Mouse (Mus musculus): ENCODE measurements around the gene Nwd2. TPM values are rescaled to one million over a fixed set of nuclear protein-coding genes. Genes with fewer than 3 reads are reported as not detected.

The Nwd2 gene
- polyA plus RNA-seq, 1 experiment from 2014 or later = 1.1 TPM

- 80% methylated on average over 8 of the region's 8 CpGs for WGBS
- Histone ChIP-seq H3K36me3 (no peaks in the 10 kb centered on the region), H3K4me3 (no peak overlapping the region), H3K4me1 (no peaks in the 10 kb centered on the region), H3K27ac (replicated peaks) (no peak overlapping the region), H3K9me3 (replicated peaks) (no peaks in the 10 kb centered on the region), H3K27me3 (ENCODE audit: low read depth, poor library complexity, severe bottlenecking) (no peaks in the 10 kb centered on the region)
- DNase-seq (ENCODE audit: low spot score) = no peak
Measured at GRCm38 (mm10) chr5:63767464-63767863, 118.6 kb downstream of the Nwd2 start.

- Histone ChIP-seq H3K36me3 (no peaks in the 10 kb centered on the region), H3K9me3 (replicated peaks) (no peaks in the 10 kb centered on the region), H3K27ac (replicated peaks) (no peak overlapping the region), H3K4me3 (no peak overlapping the region), H3K4me1 (no peaks in the 10 kb centered on the region), H3K27me3 (ENCODE audit: low read depth, poor library complexity, severe bottlenecking) (no peaks in the 10 kb centered on the region)
- WGBS = 86% methylated on average over 4 of the region's 4 CpGs
- DNase-seq (ENCODE audit: low spot score) = no peak
Measured at GRCm38 (mm10) chr5:63768220-63768619, 119.3 kb downstream of the Nwd2 start.

- WGBS = 74% methylated on average over 2 of the region's 2 CpGs
- Histone ChIP-seq H3K9me3 (replicated peaks) (no peaks in the 10 kb centered on the region), H3K27ac (replicated peaks) (no peak overlapping the region), H3K4me3 (no peak overlapping the region), H3K4me1 (no peaks in the 10 kb centered on the region), H3K36me3 (no peaks in the 10 kb centered on the region), H3K27me3 (ENCODE audit: low read depth, poor library complexity, severe bottlenecking) (no peaks in the 10 kb centered on the region)
- DNase-seq (ENCODE audit: low spot score) = no peak
Measured at GRCm38 (mm10) chr5:63772971-63773370, 124.1 kb downstream of the Nwd2 start.

GRCm38 (mm10) chr5:63773603-63774002 lies 124.7 kb downstream of the Nwd2 start:
- Histone ChIP-seq H3K4me3 (no peak overlapping the region), H3K27ac (replicated peaks) (no peak overlapping the region), H3K27me3 (ENCODE audit: low read depth, poor library complexity, severe bottlenecking) (no peaks in the 10 kb centered on the region), H3K36me3 (no peaks in the 10 kb centered on the region), H3K4me1 (no peaks in the 10 kb centered on the region), H3K9me3 (replicated peaks) (no peaks in the 10 kb centered on the region)
- 69% methylated on average over 1 of the region's 1 CpGs for WGBS
- DNase-seq (ENCODE audit: low spot score) = no peak

- Histone ChIP-seq H3K4me3 (no peak overlapping the region), H3K36me3 (no peaks in the 10 kb centered on the region)
- DNase-seq (ENCODE audit: low spot score) = no peak
Measured at GRCm38 (mm10) chr5:63788156-63788826, 139.4 kb downstream of the Nwd2 start.

GRCm38 (mm10) chr5:63811819-63812508 lies 163.1 kb downstream of the Nwd2 start, which contains the start of gene 0610040J01Rik:
Gene 0610040J01Rik (plus strand): TSS chr5:63812363.
- Histone ChIP-seq H3K36me3 (no peaks in the 10 kb centered on the region), H3K4me1 (peaks cover 10% of the 10 kb centered on the region), H3K9me3 (replicated peaks) (no peaks in the 10 kb centered on the region), H3K27ac (replicated peaks) (peak within 1 kb of the TSS; percentile 72; the same call in 1 of the 2 replicates), H3K27me3 (ENCODE audit: low read depth, poor library complexity, severe bottlenecking) (peaks cover 31% of the 10 kb centered on the region), H3K4me3 (peak within 1 kb of the TSS; percentile 65)
- DNase-seq (ENCODE audit: low spot score) = peak; percentile 71
- whole genome bisulfite sequencing = 3% methylated on average over 42 of the region's 42 CpGs

More at GRCm38 (mm10) chr5:63788156-63788826, 139.4 kb downstream of the Nwd2 start:
- 92% methylated on average over 10 of the region's 10 CpGs for WGBS
- no peak overlapping the region for H3K27ac ChIP-seq (replicated peaks)
- no peaks in the 10 kb centered on the region for H3K27me3 ChIP-seq (ENCODE audit: low read depth, poor library complexity, severe bottlenecking)
- no peaks in the 10 kb centered on the region for H3K4me1 ChIP-seq
- no peaks in the 10 kb centered on the region for H3K9me3 ChIP-seq (replicated peaks)

GRCm38 (mm10) chr5:63812509-63812865 lies 163.6 kb downstream of the Nwd2 start:
- Histone ChIP-seq H3K27me3 (ENCODE audit: low read depth, poor library complexity, severe bottlenecking) (peaks cover 31% of the 10 kb centered on the region), H3K9me3 (replicated peaks) (no peaks in the 10 kb centered on the region), H3K4me1 (peaks cover 10% of the 10 kb centered on the region), H3K27ac (replicated peaks) (peak overlapping the region; percentile 72; the same call in 1 of the 2 replicates), H3K4me3 (peak overlapping the region; percentile 65), H3K36me3 (no peaks in the 10 kb centered on the region)
- 3% methylated on average over 26 of the region's 26 CpGs for WGBS
- no peak for DNase-seq (ENCODE audit: low spot score)

GRCm38 (mm10) chr5:63816643-63817042 lies 167.7 kb downstream of the Nwd2 start:
- no peak for DNase-seq (ENCODE audit: low spot score)
- no peaks in the 10 kb centered on the region for H3K36me3 ChIP-seq
- H3K4me3 ChIP-seq = no peak overlapping the region
- peaks cover 30% of the 10 kb centered on the region for H3K27me3 ChIP-seq (ENCODE audit: low read depth, poor library complexity, severe bottlenecking)
- WGBS = 92% methylated on average over 7 of the region's 7 CpGs
- H3K4me1 ChIP-seq = peaks cover 10% of the 10 kb centered on the region
- no peaks in the 10 kb centered on the region for H3K9me3 ChIP-seq (replicated peaks)
- no peak overlapping the region for H3K27ac ChIP-seq (replicated peaks)

- Histone ChIP-seq H3K36me3 (no peaks in the 10 kb centered on the region), H3K27ac (replicated peaks) (no peak overlapping the region), H3K9me3 (replicated peaks) (no peaks in the 10 kb centered on the region), H3K4me1 (peaks cover 6% of the 10 kb centered on the region), H3K27me3 (ENCODE audit: low read depth, poor library complexity, severe bottlenecking) (peaks cover 24% of the 10 kb centered on the region), H3K4me3 (no peak overlapping the region)
- no peak for DNase-seq (ENCODE audit: low spot score)
- WGBS = 87% methylated on average over 5 of the region's 5 CpGs
Measured at GRCm38 (mm10) chr5:63817270-63817669, 168.4 kb downstream of the Nwd2 start.

- Histone ChIP-seq H3K27me3 (ENCODE audit: low read depth, poor library complexity, severe bottlenecking) (peaks cover 7% of the 10 kb centered on the region), H3K36me3 (no peaks in the 10 kb centered on the region), H3K4me3 (no peak overlapping the region), H3K9me3 (replicated peaks) (no peaks in the 10 kb centered on the region), H3K4me1 (no peaks in the 10 kb centered on the region), H3K27ac (replicated peaks) (no peak overlapping the region)
- DNase-seq (ENCODE audit: low spot score) = no peak
- WGBS = 69% methylated on average over 4 of the region's 4 CpGs
Measured at GRCm38 (mm10) chr5:63818975-63819374, 170.1 kb downstream of the Nwd2 start.

GRCm38 (mm10) chr5:63819519-63819918 lies 170.6 kb downstream of the Nwd2 start:
- 0 out of 2 replicates have a peak, but pooled peaks cover 1% of the 10 kb centered on the region for H3K27me3 ChIP-seq (ENCODE audit: low read depth, poor library complexity, severe bottlenecking)

GRCm38 (mm10) chr5:63821176-63821575 lies 172.3 kb downstream of the Nwd2 start:
- Histone ChIP-seq H3K9me3 (replicated peaks) (no peaks in the 10 kb centered on the region), H3K27ac (replicated peaks) (no peak overlapping the region), H3K4me1 (no peaks in the 10 kb centered on the region), H3K36me3 (no peaks in the 10 kb centered on the region), H3K27me3 (ENCODE audit: low read depth, poor library complexity, severe bottlenecking) (no peaks in the 10 kb centered on the region), H3K4me3 (no peak overlapping the region)
- WGBS = 89% methylated on average over 5 of the region's 5 CpGs
- DNase-seq (ENCODE audit: low spot score) = no peak

More at GRCm38 (mm10) chr5:63819519-63819918, 170.6 kb downstream of the Nwd2 start:
- no peaks in the 10 kb centered on the region for H3K9me3 ChIP-seq (replicated peaks)
- no peak overlapping the region for H3K4me3 ChIP-seq
- no peak overlapping the region for H3K27ac ChIP-seq (replicated peaks)
- WGBS = 85% methylated on average over 6 of the region's 6 CpGs
- H3K4me1 ChIP-seq = no peaks in the 10 kb centered on the region
- DNase-seq (ENCODE audit: low spot score) = no peak
- no peaks in the 10 kb centered on the region for H3K36me3 ChIP-seq

- WGBS = 86% methylated on average over 8 of the region's 8 CpGs
- no peaks in the 10 kb centered on the region for H3K4me1 ChIP-seq
- DNase-seq (ENCODE audit: low spot score) = no peak
Measured at GRCm38 (mm10) chr5:63821860-63822259, 173.0 kb downstream of the Nwd2 start.

More at GRCm38 (mm10) chr5:63821860-63822259, 173.0 kb downstream of the Nwd2 start:
- Histone ChIP-seq H3K36me3 (no peaks in the 10 kb centered on the region), H3K27ac (replicated peaks) (no peak overlapping the region), H3K4me3 (no peak overlapping the region), H3K27me3 (ENCODE audit: low read depth, poor library complexity, severe bottlenecking) (no peaks in the 10 kb centered on the region), H3K9me3 (replicated peaks) (no peaks in the 10 kb centered on the region)
